Comparison of ENCODE assay signal across 25 mouse cellular contexts in genomic region chr15:7835404-7835803, GRCm38 (mm10). TPM values are rescaled to one million over a fixed set of nuclear protein-coding genes. Genes with fewer than 3 reads are reported as not detected.
"Had no signal": no experiment of that assay in that cellular context is flagged by ENCODE, and none has a peak within 500 bp of the region (broad histone marks: within the 10 kb centered on the region; RNA-seq: fewer than 3 reads in every experiment).

No protein-coding gene starts in this region.

- H3K27ac ChIP-seq: liver, embryonic 15.5 days; lung, embryonic 15.5 days; macrophage; midbrain, embryonic 10.5 days; neural tube, embryonic 13.5 days; neural tube, embryonic 15.5 days; stomach, embryonic 15.5 days; stomach, postnatal 0 days had no signal

- H3K4me2 ChIP-seq: liver, embryonic 15.5 days; lung, embryonic 15.5 days; neural tube, embryonic 13.5 days; neural tube, embryonic 15.5 days; stomach, embryonic 15.5 days had no signal

- DNase-seq: liver, postnatal 0 days; lung, adult 2 months; lung, postnatal 14 days; lung, postnatal 36 days; midbrain, embryonic 14.5 days; retina, postnatal 1 day; right cerebral cortex, adult 18-20 months; right cerebral cortex, postnatal 25 days; right cerebral cortex, postnatal 4 days; spleen, adult 18-20 months; thymus, postnatal 14 days; thymus, postnatal 36 days had no signal

- H3K27me3 ChIP-seq: liver, embryonic 15.5 days; lung, embryonic 15.5 days; neural tube, embryonic 13.5 days; neural tube, embryonic 15.5 days; stomach, embryonic 15.5 days had no signal

- H3K4me3 ChIP-seq: liver, embryonic 15.5 days; lung, embryonic 15.5 days; midbrain, embryonic 10.5 days; myocyte; neural tube, embryonic 13.5 days; neural tube, embryonic 15.5 days; stomach, embryonic 15.5 days had no signal

- H3K9ac ChIP-seq: liver, embryonic 15.5 days; liver, postnatal 0 days; lung, embryonic 15.5 days; neural tube, embryonic 13.5 days; neural tube, embryonic 15.5 days; stomach, embryonic 15.5 days had no signal

- H3K36me3 ChIP-seq: liver, embryonic 15.5 days; lung, embryonic 15.5 days; neural tube, embryonic 13.5 days; neural tube, embryonic 15.5 days; stomach, embryonic 15.5 days had no signal

- ATAC-seq: liver, postnatal 0 days; lung, postnatal 0 days; midbrain, embryonic 16.5 days had no signal

- H3K9me3 ChIP-seq: liver, embryonic 15.5 days; lung, embryonic 15.5 days; midbrain, embryonic 10.5 days; neural tube, embryonic 13.5 days; neural tube, embryonic 15.5 days; stomach, embryonic 15.5 days had no signal

- H3K4me1 ChIP-seq: liver, embryonic 15.5 days; lung, embryonic 15.5 days; midbrain, embryonic 10.5 days; neural tube, embryonic 13.5 days; neural tube, embryonic 15.5 days; stomach, embryonic 15.5 days had no signal

RNA-seq across cellular contexts. Expression of gene Gdnf, which starts 24.8 kb away (rescaled TPM):
- total RNA-seq: megakaryocyte progenitor cell, adult 5-6 weeks; megakaryocyte-erythroid progenitor cell, adult 5-6 weeks had no signal
- polyA plus RNA-seq: liver, embryonic 15.5 days; liver, postnatal 0 days; macrophage had no signal
